7 mouse cellular contexts compared by ENCODE assay signal in the genomic region with DNA sequence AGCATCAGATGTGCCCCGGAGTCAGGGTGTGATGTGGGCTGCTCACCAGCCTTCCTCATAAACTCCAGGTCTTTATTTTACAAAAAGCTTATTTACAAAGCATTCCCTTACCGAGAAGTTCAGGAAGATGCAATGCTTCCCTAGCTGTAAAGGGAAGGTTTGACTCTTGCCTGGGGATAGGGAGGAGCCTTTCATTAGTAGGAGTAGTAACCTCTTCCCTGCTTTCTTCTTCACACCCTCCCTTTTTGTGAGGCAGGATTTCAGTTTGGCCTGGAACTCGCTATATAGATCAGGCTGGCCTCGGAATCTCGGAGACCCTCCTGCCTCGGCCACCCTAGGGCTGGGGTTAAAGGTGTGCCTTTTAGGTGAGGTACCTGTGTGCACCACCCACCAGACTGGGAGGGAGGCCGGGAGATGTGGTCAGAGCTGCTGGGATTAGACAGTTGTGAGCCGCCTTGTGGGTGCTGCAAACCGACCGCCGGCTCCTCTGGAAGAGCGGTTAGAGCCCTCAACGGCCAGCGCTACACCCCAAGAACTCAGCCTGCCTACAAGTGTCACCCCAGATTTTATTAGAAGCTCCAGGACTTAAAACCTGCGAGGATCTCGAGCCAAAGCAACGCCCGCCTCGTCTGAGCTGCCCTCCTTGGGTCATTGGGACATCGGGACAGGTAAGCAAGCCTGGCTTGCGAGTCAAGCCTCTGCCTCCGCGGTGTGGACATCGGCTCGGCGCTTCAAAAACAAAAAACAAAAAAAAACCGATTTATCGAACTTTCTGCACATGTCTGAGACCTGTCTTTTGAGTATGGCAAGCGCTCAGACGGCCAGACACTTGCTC. TPM values are rescaled to one million over a fixed set of nuclear protein-coding genes. Genes with fewer than 3 reads are reported as not detected.
A peak's percentile ranks its signal among the peaks of the same experiment; 100 is the strongest.
DNase-seq lines count a peak whose midpoint lies in the region; ATAC-seq and TF ChIP-seq lines count a peak whose summit lies in the region.

A gene (plus strand): TSS at position 273 of the 835 bp plus-strand sequence.

- ATAC-seq in hindbrain, embryonic 16.5 days: peak; percentile 9; the same call in 1 of the 2 replicates
- peak; percentile 7 for ATAC-seq in limb, embryonic 13.5 days (ENCODE audit: low FRiP score, low read depth)
- peak; percentile 2; the same call in 1 of the 2 replicates for ATAC-seq in neural tube, embryonic 12.5 days (ENCODE audit: low FRiP score, low read depth)

- intact Hi-C loops in gastrocnemius, postnatal 14 days (cut with DNase I; ENCODE audit: low total_unique reads): no loop called here

- peak within 1 kb of the TSS; percentile 71 for H3K4me2 ChIP-seq in hindbrain, embryonic 16.5 days (ENCODE audit: low read length)
- H3K4me2 ChIP-seq in limb, embryonic 13.5 days (replicated peaks): peak within 1 kb of the TSS; percentile 81
- peak within 1 kb of the TSS; percentile 81 for H3K4me2 ChIP-seq in neural tube, embryonic 12.5 days (replicated peaks)

- peaks cover 2% of the 10 kb centered on the region; the same call in 1 of the 2 replicates for H3K4me1 ChIP-seq in cerebellum, adult 2 months (ENCODE audit: control insufficient read depth, insufficient read depth, low read length)
- peaks cover 25% of the 10 kb centered on the region for H3K4me1 ChIP-seq in hindbrain, embryonic 16.5 days (ENCODE audit: control insufficient read depth, insufficient read depth, low read depth, low read length)
- peaks cover 32% of the 10 kb centered on the region for H3K4me1 ChIP-seq in limb, embryonic 13.5 days
- peaks cover 21% of the 10 kb centered on the region for H3K4me1 ChIP-seq in neural tube, embryonic 12.5 days

- TF ChIP-seq CTCF in cerebellum, adult 2 months (IDR thresholded peaks at IDR 0.05; ENCODE audit: borderline replicate concordance, insufficient read depth, low read depth, low read length): no peak

- no peaks in the 10 kb centered on the region for H3K27me3 ChIP-seq in cerebellum, adult 2 months (ENCODE audit: control insufficient read depth, insufficient read depth, low read length)
- H3K27me3 ChIP-seq in hindbrain, embryonic 16.5 days (replicated peaks; ENCODE audit: control insufficient read depth, insufficient read depth, low read length): no peaks in the 10 kb centered on the region
- H3K27me3 ChIP-seq in limb, embryonic 13.5 days: no peaks in the 10 kb centered on the region
- no peaks in the 10 kb centered on the region for H3K27me3 ChIP-seq in neural tube, embryonic 12.5 days (replicated peaks)

- peak within 1 kb of the TSS; percentile 59 for H3K4me3 ChIP-seq in cerebellum, adult 2 months (replicated peaks; ENCODE audit: insufficient read depth, low read depth, low read length)
- H3K4me3 ChIP-seq in hindbrain, embryonic 16.5 days (ENCODE audit: low read length): peak within 1 kb of the TSS; percentile 95
- peak within 1 kb of the TSS; percentile 94 for H3K4me3 ChIP-seq in limb, embryonic 13.5 days
- peak within 1 kb of the TSS; percentile 98 for H3K4me3 ChIP-seq in neural tube, embryonic 12.5 days

- peak; percentile 33 for DNase-seq in urinary bladder, postnatal 25 days (ENCODE audit: low spot score)
- DNase-seq in urinary bladder, postnatal 14 days (ENCODE audit: low spot score): no peak
- DNase-seq in cerebellum, adult 2 months: peak in 1 of 2 experiments; percentile 40
- peak; percentile 10 for DNase-seq in gastrocnemius, postnatal 14 days

- H3K27ac ChIP-seq in cerebellum, adult 2 months (ENCODE audit: insufficient read depth, low read length): peak within 1 kb of the TSS; percentile 93
- peak within 1 kb of the TSS; percentile 99 for H3K27ac ChIP-seq in hindbrain, embryonic 16.5 days (ENCODE audit: low read depth, low read length)
- peak within 1 kb of the TSS; percentile 98 for H3K27ac ChIP-seq in limb, embryonic 13.5 days
- H3K27ac ChIP-seq in neural tube, embryonic 12.5 days: peak within 1 kb of the TSS; percentile 89

- 48% methylated on average over 30 of the region's 30 CpGs for WGBS in cerebellum, adult 2 months
- 47% methylated on average over 30 of the region's 30 CpGs for WGBS in hindbrain, embryonic 16.5 days
- WGBS in limb, embryonic 13.5 days: 47% methylated on average over 30 of the region's 30 CpGs
- 47% methylated on average over 30 of the region's 30 CpGs for WGBS in neural tube, embryonic 12.5 days

- no peaks in the 10 kb centered on the region for H3K36me3 ChIP-seq in hindbrain, embryonic 16.5 days (ENCODE audit: control insufficient read depth, insufficient read depth, low read length)
- no peaks in the 10 kb centered on the region for H3K36me3 ChIP-seq in limb, embryonic 13.5 days
- H3K36me3 ChIP-seq in neural tube, embryonic 12.5 days: no peaks in the 10 kb centered on the region

- H3K9me3 ChIP-seq in hindbrain, embryonic 16.5 days (ENCODE audit: control insufficient read depth, low read length): no peaks in the 10 kb centered on the region
- H3K9me3 ChIP-seq in limb, embryonic 13.5 days: no peaks in the 10 kb centered on the region
- no peaks in the 10 kb centered on the region for H3K9me3 ChIP-seq in neural tube, embryonic 12.5 days

- peak within 1 kb of the TSS; percentile 97 for H3K9ac ChIP-seq in hindbrain, embryonic 16.5 days (ENCODE audit: low read depth, low read length)
- H3K9ac ChIP-seq in limb, embryonic 13.5 days: peak within 1 kb of the TSS; percentile 100
- H3K9ac ChIP-seq in neural tube, embryonic 12.5 days: peak within 1 kb of the TSS; percentile 95

- TF ChIP-seq POLR2A in cerebellum, adult 2 months (IDR thresholded peaks at IDR 0.05; ENCODE audit: borderline replicate concordance, insufficient read depth, low read length): no peak

RNA-seq across cellular contexts. Expression of the gene that starts here (rescaled TPM):
- 46.4 and 47.9 TPM in 2 replicates for polyA plus RNA-seq in cerebellum, adult 2 months (2012; rRNA removed)
- 10 to 100 TPM; 29.9 to 32.0 TPM for total RNA-seq in gastrocnemius, postnatal 14 days (2021)
- polyA plus RNA-seq in hindbrain, embryonic 16.5 days (2015; fragmentation: Nextera tagmentation; extraction: Ambion mirVana): 6.2 and 7.7 TPM in 2 replicates
- polyA plus RNA-seq in limb, embryonic 13.5 days (2015; fragmentation: Nextera tagmentation; extraction: Ambion mirVana): 17.7 and 18.0 TPM in 2 replicates
- polyA plus RNA-seq in neural tube, embryonic 12.5 days (2016; fragmentation: Nextera tagmentation; extraction: Ambion mirVana): 12.8 and 12.9 TPM in 2 replicates
